Mouse (Mus musculus) heart, postnatal 36 days (tissue): ENCODE data around the gene Harbi1. TPM values are rescaled to one million over a fixed set of nuclear protein-coding genes. Genes with fewer than 3 reads are reported as not detected.
A peak's percentile ranks its signal among the peaks of the same experiment; 100 is the strongest.

Source experiments
- DNase-seq, 2 experiments: peaks; one replicate each; pipeline ENCODE4 v3.0.0; 2021 to 2022
- intact Hi-C: fragments of 180-260 bp; cut with DNase I; formaldehyde crosslinking; loops from one replicate; pipeline ENCODE4 v1.15.1; 2025
- total RNA-seq, 2 experiments: library from RNA; stranded (reverse); gene quantifications; 2 replicates each; pipeline ENCODE4 v1.2.3; 2021

Harbi1 gene
- total RNA-seq, result 1 to 10 TPM; 7.3 to 7.6 TPM

- DNase-seq, result peak; percentile 93
- intact Hi-C loops, result loop anchor here (2.0 kb wide), 1 partner anchor 60 kb away; no protein-coding TSS in a partner anchor
Observed at GRCm38 (mm10) chr2:91710272-91711234, at the start of gene Harbi1, which contains the start of gene Atg13. Gene Harbi1, plus strand, starts transcription at chr2:91710852. Gene Atg13, minus strand, starts transcription at chr2:91710576.

- DNase-seq, result no peak
- intact Hi-C loops, result no loop called here
Observed at GRCm38 (mm10) chr2:91660981-91661380, 49.7 kb upstream of the Harbi1 start.

- no peak for DNase-seq
- intact Hi-C loops, result no loop called here
Observed at GRCm38 (mm10) chr2:91664780-91665179, 45.9 kb upstream of the Harbi1 start.

GRCm38 (mm10) chr2:91666386-91666910 is 44.2 kb upstream of the Harbi1 start:
- DNase-seq, result no peak
- intact Hi-C loops, result no loop called here

- no peak for DNase-seq
- intact Hi-C loops, result no loop called here
Observed at GRCm38 (mm10) chr2:91667747-91668146, 42.9 kb upstream of the Harbi1 start.

GRCm38 (mm10) chr2:91669326-91669725 is 41.3 kb upstream of the Harbi1 start:
- intact Hi-C loops, result no loop called here
- no peak for DNase-seq

GRCm38 (mm10) chr2:91670038-91670437 is 40.6 kb upstream of the Harbi1 start:
- DNase-seq, result no peak
- intact Hi-C loops, result no loop called here

GRCm38 (mm10) chr2:91673587-91673986 is 37.1 kb upstream of the Harbi1 start:
- intact Hi-C loops, result no loop called here

GRCm38 (mm10) chr2:91674895-91675294 is 35.8 kb upstream of the Harbi1 start:
- no peak for DNase-seq
- intact Hi-C loops, result no loop called here

More at GRCm38 (mm10) chr2:91673587-91673986, 37.1 kb upstream of the Harbi1 start:
- peak in 1 of 2 experiments; percentile 21 for DNase-seq

GRCm38 (mm10) chr2:91676420-91676819 is 34.2 kb upstream of the Harbi1 start:
- no peak for DNase-seq
- intact Hi-C loops, result no loop called here

- intact Hi-C loops, result no loop called here
- DNase-seq, result no peak
Observed at GRCm38 (mm10) chr2:91676961-91677360, 33.7 kb upstream of the Harbi1 start.

- intact Hi-C loops, result no loop called here
- no peak for DNase-seq
Observed at GRCm38 (mm10) chr2:91682850-91683249, 27.8 kb upstream of the Harbi1 start.

- intact Hi-C loops, result no loop called here
- DNase-seq, result no peak
Observed at GRCm38 (mm10) chr2:91683919-91684318, 26.7 kb upstream of the Harbi1 start.

- DNase-seq, result peak; percentile 52 to 58
Observed at GRCm38 (mm10) chr2:91689452-91689851, 21.2 kb upstream of the Harbi1 start.

GRCm38 (mm10) chr2:91695436-91696224 is 15.0 kb upstream of the Harbi1 start:
- intact Hi-C loops, result no loop called here
- peak in 1 of 2 experiments; percentile 34 for DNase-seq

More at GRCm38 (mm10) chr2:91689452-91689851, 21.2 kb upstream of the Harbi1 start:
- intact Hi-C loops, result no loop called here

GRCm38 (mm10) chr2:91696225-91696590 is 14.4 kb upstream of the Harbi1 start:
- intact Hi-C loops, result no loop called here
- DNase-seq, result no peak

GRCm38 (mm10) chr2:91699225-91699624 is 11.4 kb upstream of the Harbi1 start:
- no peak for DNase-seq
- intact Hi-C loops, result no loop called here

- intact Hi-C loops, result no loop called here
- DNase-seq, result no peak
Observed at GRCm38 (mm10) chr2:91701366-91701765, 9.3 kb upstream of the Harbi1 start.

GRCm38 (mm10) chr2:91705736-91706135 is 4.9 kb upstream of the Harbi1 start:
- no peak for DNase-seq
- intact Hi-C loops, result no loop called here

GRCm38 (mm10) chr2:91706456-91706855 is 4.2 kb upstream of the Harbi1 start:
- intact Hi-C loops, result no loop called here

GRCm38 (mm10) chr2:91708361-91708760 is 2.3 kb upstream of the Harbi1 start:
- intact Hi-C loops, result no loop called here
- no peak for DNase-seq

More at GRCm38 (mm10) chr2:91706456-91706855, 4.2 kb upstream of the Harbi1 start:
- no peak for DNase-seq
